Mouse (Mus musculus): Measurements from ENCODE around the gene Smurf1.

- TF ChIP-seq POLR2A (IDR thresholded peaks at IDR 0.05; ENCODE audit: low read depth, low read length) (no peak), CTCF (IDR thresholded peaks at IDR 0.05; ENCODE audit: extremely low read depth, insufficient read depth, insufficient read length, insufficient replicate concordance) (no peak)
Measured at GRCm38 (mm10) chr5:144853931-144854330, 111.7 kb downstream of the Smurf1 start.

Measured in spleen, adult 2 months (tissue).